Mouse (Mus musculus): ENCODE results near the gene Sf3a1.
A peak's percentile ranks its signal among the peaks of the same experiment; 100 is the strongest.

- TF ChIP-seq POLR2A (IDR thresholded peaks at IDR 0.05; ENCODE audit: control insufficient read depth, low read depth, low read length) (no peak), CTCF (IDR thresholded peaks at IDR 0.05; ENCODE audit: control insufficient read depth, insufficient read depth, insufficient replicate concordance, low read depth, low read length) (peak; percentile 92)
Measured at GRCm38 (mm10) chr11:4220443-4221400, 60.6 kb downstream of the Sf3a1 start.

Data from testis, adult 2 months (tissue).